Mouse (Mus musculus): ENCODE measurements at regions not wholly inside any gene's neighbourhood (a gene's known extent, or its start where the extent isn't known, plus 50 kb on each side); places are given as distances from the start of the nearest gene placed in this dataset.

GRCm38 (mm10) chr13:105377038-105377437, 66.4 kb upstream of the Htr1a start:
- peak; percentile 71 for DNase-seq

- DNase-seq = no peak
Observed at GRCm38 (mm10) chr13:105378587-105378986, 64.9 kb upstream of the Htr1a start.

- no peak for DNase-seq
Observed at GRCm38 (mm10) chr13:105387016-105387772, 56.2 kb upstream of the Htr1a start.

Measured in thymus, postnatal 25 days (tissue).